Mouse (Mus musculus) left cerebral cortex, adult 18-20 months (tissue): ENCODE data around the gene Aunip. TPM values are rescaled to one million over a fixed set of nuclear protein-coding genes. Genes with fewer than 3 reads are reported as not detected.

Experiments used
- microRNA-seq, 2 experiments: library from miRNA; unstranded; fragments of <30 nt; microRNA quantifications; one replicate each; pipeline ENCODE4 v1.2.0; 2021
- total RNA-seq, 2 experiments: library from RNA; stranded (reverse); gene quantifications; 2 replicates each; pipeline ENCODE4 v1.2.3; 2021

The Aunip gene
- total RNA-seq, 2 experiments from 2014 or later: 0.54 TPM; not detected in 1

Small RNA genes within 50 kb of the gene (microRNA-seq; reads per million reads assigned to microRNA genes)
- gene Gm23634 (2.0 to 2.5 reads per million in 2 experiments), gene Mir6403 (0 reads per million in 2 experiments)

Other genes starting within 250 kb of the Aunip start
- 10 to 100 TPM; 18.7 to 24.4 TPM for gene Pdik1l, start 223.1 kb upstream of the Aunip start, total RNA-seq
- under 1 TPM; 0.30 to 0.35 TPM for gene Trim63, start 195.9 kb upstream of the Aunip start, total RNA-seq
- under 1 TPM in 1 of 2 experiments, not detected in 1; 0.40 TPM for gene Slc30a2, start 167.8 kb upstream of the Aunip start, total RNA-seq
- 10 to 100 TPM; 44.0 to 45.4 TPM for gene Extl1, start 127.1 kb upstream of the Aunip start, total RNA-seq
- 1 to 10 TPM; 4.8 to 7.4 TPM for gene Pafah2, start 114.7 kb upstream of the Aunip start, total RNA-seq
- gene Stmn1, start 42.7 kb upstream of the Aunip start, total RNA-seq: 1,000 to 10,000 TPM; 1,034 to 1,073 TPM
- gene Paqr7, start 14.3 kb upstream of the Aunip start, total RNA-seq: 10 to 100 TPM; 63.5 to 70.1 TPM
- gene Mtfr1l, start 24.4 kb downstream of the Aunip start, total RNA-seq: 10 to 100 TPM; 65.3 to 66.0 TPM
- 10 to 100 TPM; 23.1 to 25.7 TPM for gene Selenon, start 41.2 kb downstream of the Aunip start, total RNA-seq
- gene Man1c1, start 193.3 kb downstream of the Aunip start, total RNA-seq: 10 to 100 TPM; 44.5 to 45.6 TPM